Mouse (Mus musculus): ENCODE results near the gene Nfkbid.

Nfkbid gene

GRCm38 (mm10) chr7:30421175-30421889, at the start of gene Nfkbid:
Gene Nfkbid, plus strand, starts transcription at chr7:30421732.
- DNase-seq = peak; percentile 88

GRCm38 (mm10) chr7:30373501-30373962, 48.0 kb upstream of the Nfkbid start:
- peak; percentile 97 for DNase-seq

GRCm38 (mm10) chr7:30380061-30380460, 41.5 kb upstream of the Nfkbid start:
- no peak for DNase-seq

GRCm38 (mm10) chr7:30384106-30384505, 37.4 kb upstream of the Nfkbid start:
- no peak for DNase-seq

- no peak for DNase-seq
Observed at GRCm38 (mm10) chr7:30392746-30393520, 28.6 kb upstream of the Nfkbid start.

- no peak for DNase-seq
Observed at GRCm38 (mm10) chr7:30393631-30394030, 27.9 kb upstream of the Nfkbid start.

GRCm38 (mm10) chr7:30394379-30394778, 27.2 kb upstream of the Nfkbid start:
- DNase-seq = peak; percentile 77

- peak; percentile 58 for DNase-seq
Observed at GRCm38 (mm10) chr7:30394871-30395270, 26.7 kb upstream of the Nfkbid start.

- no peak for DNase-seq
Observed at GRCm38 (mm10) chr7:30399671-30400070, 21.9 kb upstream of the Nfkbid start.

- no peak for DNase-seq
Observed at GRCm38 (mm10) chr7:30402343-30402742, 19.2 kb upstream of the Nfkbid start.

GRCm38 (mm10) chr7:30408639-30409038, 12.9 kb upstream of the Nfkbid start:
- no peak for DNase-seq

GRCm38 (mm10) chr7:30409789-30410188, 11.7 kb upstream of the Nfkbid start:
- no peak for DNase-seq

GRCm38 (mm10) chr7:30411023-30411422, 10.5 kb upstream of the Nfkbid start:
- no peak for DNase-seq

- DNase-seq = peak; percentile 41
Observed at GRCm38 (mm10) chr7:30412735-30413147, 8.8 kb upstream of the Nfkbid start.

GRCm38 (mm10) chr7:30413596-30413995, 7.9 kb upstream of the Nfkbid start, which contains the start of gene Tyrobp:
Gene Tyrobp, plus strand, starts transcription at chr7:30413760.
- peak; percentile 61 for DNase-seq

- peak; percentile 34 for DNase-seq
Observed at GRCm38 (mm10) chr7:30417856-30418255, 3.7 kb upstream of the Nfkbid start.

- peak; percentile 53 for DNase-seq
Observed at GRCm38 (mm10) chr7:30419561-30420499, 1.7 kb upstream of the Nfkbid start, which contains the start of gene Hcst. Gene Hcst, minus strand, starts transcription at chr7:30419854.

- no peak for DNase-seq
Observed at GRCm38 (mm10) chr7:30420673-30421072, 859 bp upstream of the Nfkbid start.

- DNase-seq = peak; percentile 93
Observed at GRCm38 (mm10) chr7:30421890-30422435, 431 bp downstream of the Nfkbid start.

- no peak for DNase-seq
Observed at GRCm38 (mm10) chr7:30422560-30422959, 1.0 kb downstream of the Nfkbid start.

- peak; percentile 52 for DNase-seq
Observed at GRCm38 (mm10) chr7:30423071-30423641, 1.6 kb downstream of the Nfkbid start.

GRCm38 (mm10) chr7:30429327-30429726, 7.8 kb downstream of the Nfkbid start:
- no peak for DNase-seq
